Mouse (Mus musculus) hindbrain, embryonic 16.5 days (tissue): ENCODE data around the gene Slc16a10. TPM values are rescaled to one million over a fixed set of nuclear protein-coding genes. Genes with fewer than 3 reads are reported as not detected.
A peak's percentile ranks its signal among the peaks of the same experiment; 100 is the strongest.

Experiments used
- ATAC-seq: fragments of 200-750 bp; cut with Nextera tagmentation; 2 replicates; pipeline ENCODE4 v1.8.0; 2017; ENCODE audit warnings: moderate TSS enrichment, moderate library complexity
- H3K27ac ChIP-seq: fragments of 300-500 bp; sonication (generic); 2 replicates; pipeline ENCODE4 v1.5.1; 2014; ENCODE audit warnings: low read depth, mild to moderate bottlenecking, control low read depth, low read length, moderate library complexity
- H3K27me3 ChIP-seq: fragments of 300-500 bp; sonication (generic); replicated peaks from 2 replicates; pipeline ENCODE4 v1.6.1; 2014; ENCODE audit warnings: low read length; ENCODE audit not compliant: control insufficient read depth, insufficient read depth
- H3K36me3 ChIP-seq: fragments of 300-500 bp; sonication (generic); 2 replicates; pipeline ENCODE4 v1.6.1; 2014; ENCODE audit warnings: mild to moderate bottlenecking, low read length, moderate library complexity, mixed read lengths; ENCODE audit not compliant: control insufficient read depth, insufficient read depth
- H3K4me1 ChIP-seq: fragments of 300-500 bp; sonication (generic); 2 replicates; pipeline ENCODE4 v1.6.1; 2014; ENCODE audit warnings: low read depth, low read length; ENCODE audit not compliant: control insufficient read depth, insufficient read depth
- H3K4me2 ChIP-seq: fragments of 300-500 bp; sonication (generic); 2 replicates; pipeline ENCODE4 v1.6.1; 2014; ENCODE audit warnings: mild to moderate bottlenecking, low read length, control low read depth, moderate library complexity
- H3K4me3 ChIP-seq: fragments of 300-500 bp; sonication (generic); 2 replicates; pipeline ENCODE4 v1.5.1; 2014; ENCODE audit warnings: mild to moderate bottlenecking, low read length, control low read depth, moderate library complexity
- H3K9ac ChIP-seq: fragments of 300-500 bp; sonication (generic); 2 replicates; pipeline ENCODE4 v1.6.1; 2014; ENCODE audit warnings: low read depth, mild to moderate bottlenecking, control low read depth, low read length, moderate library complexity
- H3K9me3 ChIP-seq: fragments of 300-500 bp; sonication (generic); 2 replicates; pipeline ENCODE4 v1.6.1; 2014; ENCODE audit warnings: mild to moderate bottlenecking, low read length, moderate library complexity; ENCODE audit not compliant: control insufficient read depth
- WGBS: fragments of 180-500 bp; shearing (Covaris S2); extraction: QIAGEN DNeasy Blood & Tissue Kit; methylation state at CpG from one replicate; pipeline ENCODE4 v1.1.7; 2014; 5-methylcytosine and 5-hydroxymethylcytosine counted together
- polyA plus RNA-seq: library from polyadenylated mRNA; unstranded; fragments of >200 nt; fragmentation: Nextera tagmentation; extraction: Ambion mirVana; gene quantifications from 2 replicates; pipeline ENCODE4 v1.2.1, GENCODE M21; 2015

Gene Slc16a10
- polyA plus RNA-seq, 1 experiment from 2014 or later, result 6.1 TPM

- no peak overlapping the region for H3K4me2 ChIP-seq
- no peak overlapping the region for H3K4me3 ChIP-seq
- H3K27me3 ChIP-seq, result no peaks in the 10 kb centered on the region
- no peak overlapping the region for H3K27ac ChIP-seq
- ATAC-seq, result no peak
- H3K36me3 ChIP-seq, result no peaks in the 10 kb centered on the region
- H3K9me3 ChIP-seq, result no peaks in the 10 kb centered on the region
- 0 out of 2 replicates have a peak, but pooled peaks cover 2% of the 10 kb centered on the region for H3K4me1 ChIP-seq
- H3K9ac ChIP-seq, result no peak overlapping the region
- 70% methylated on average over 6 of the region's 6 CpGs for WGBS
These were observed 83.8 kb downstream of the Slc16a10 start for GRCm38 (mm10) chr10:40058062-40058785.

GRCm38 (mm10) chr10:40057615-40058014 lies 84.4 kb downstream of the Slc16a10 start:
- H3K9me3 ChIP-seq, result no peaks in the 10 kb centered on the region
- no peaks in the 10 kb centered on the region for H3K36me3 ChIP-seq
- H3K4me1 ChIP-seq, result 0 out of 2 replicates have a peak, but pooled peaks cover 2% of the 10 kb centered on the region
- H3K9ac ChIP-seq, result no peak overlapping the region
- no peaks in the 10 kb centered on the region for H3K27me3 ChIP-seq
- 44% methylated on average over 2 of the region's 2 CpGs for WGBS
- H3K4me2 ChIP-seq, result no peak overlapping the region
- no peak overlapping the region for H3K4me3 ChIP-seq
- H3K27ac ChIP-seq, result no peak overlapping the region
- no peak for ATAC-seq

GRCm38 (mm10) chr10:40054455-40054854 lies 87.6 kb downstream of the Slc16a10 start:
- Histone ChIP-seq H3K4me3 (no peak overlapping the region), H3K27me3 (no peaks in the 10 kb centered on the region), H3K4me1 (0 out of 2 replicates have a peak, but pooled peaks cover 2% of the 10 kb centered on the region), H3K27ac (no peak overlapping the region), H3K9me3 (no peaks in the 10 kb centered on the region), H3K36me3 (no peaks in the 10 kb centered on the region), H3K4me2 (no peak overlapping the region), H3K9ac (no peak overlapping the region)
- 92% methylated on average over 8 of the region's 8 CpGs for WGBS
- no peak for ATAC-seq

DNA sequence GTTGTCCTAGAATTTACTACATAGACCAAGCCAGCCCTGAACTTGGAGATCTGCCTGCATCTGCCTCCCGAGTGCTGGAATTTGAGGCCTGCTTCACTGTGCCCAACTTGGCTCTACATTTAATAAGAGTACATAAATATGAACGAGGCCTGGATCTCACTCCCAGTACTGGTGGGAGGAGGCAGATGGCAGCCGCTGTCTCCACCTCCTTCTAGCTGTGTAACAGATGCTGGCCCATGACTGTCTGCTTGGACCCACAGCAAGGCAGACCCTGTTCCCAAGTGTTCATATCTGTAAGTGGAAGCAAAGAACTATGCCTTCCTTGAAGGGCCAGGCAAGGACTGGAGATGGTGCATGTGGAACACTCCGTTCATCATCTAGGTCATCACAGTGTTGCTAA lies 88.2 kb downstream of the Slc16a10 start:
- 89% methylated on average over 4 of the region's 4 CpGs for WGBS
- Histone ChIP-seq H3K4me2 (no peak overlapping the region), H3K27ac (no peak overlapping the region), H3K36me3 (no peaks in the 10 kb centered on the region), H3K27me3 (no peaks in the 10 kb centered on the region), H3K9ac (no peak overlapping the region), H3K9me3 (no peaks in the 10 kb centered on the region), H3K4me3 (no peak overlapping the region), H3K4me1 (no peaks in the 10 kb centered on the region)
- no peak for ATAC-seq

GRCm38 (mm10) chr10:40053257-40053895 lies 88.7 kb downstream of the Slc16a10 start:
- Histone ChIP-seq H3K9me3 (no peaks in the 10 kb centered on the region), H3K9ac (no peak overlapping the region), H3K27me3 (no peaks in the 10 kb centered on the region), H3K4me1 (no peaks in the 10 kb centered on the region), H3K4me3 (no peak overlapping the region), H3K36me3 (no peaks in the 10 kb centered on the region), H3K27ac (no peak overlapping the region), H3K4me2 (no peak overlapping the region)
- ATAC-seq, result peak; percentile 60; the same call in 1 of the 2 replicates
- WGBS, result 63% methylated on average over 3 of the region's 3 CpGs

DNA sequence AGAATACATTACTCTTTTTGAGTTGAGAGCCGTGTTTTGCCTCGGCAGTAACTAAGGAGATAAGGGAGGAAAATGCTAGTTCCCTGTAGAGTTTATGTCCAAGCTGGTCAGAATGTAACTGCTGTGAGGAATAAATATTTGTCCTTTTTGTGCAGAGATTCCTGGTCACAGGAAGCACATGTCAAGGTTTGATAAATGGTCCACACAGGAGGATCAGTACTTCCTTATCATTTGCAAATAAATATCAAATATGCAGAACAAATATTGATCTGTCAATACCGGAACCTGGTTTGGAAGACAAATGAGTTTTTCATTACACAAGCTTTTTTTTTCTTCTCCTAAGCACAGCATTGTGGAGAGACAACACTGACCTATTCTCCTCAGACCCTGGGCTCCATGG lies 90.1 kb downstream of the Slc16a10 start:
- Histone ChIP-seq H3K9me3 (no peaks in the 10 kb centered on the region), H3K27ac (no peak overlapping the region), H3K9ac (no peak overlapping the region), H3K4me1 (no peaks in the 10 kb centered on the region), H3K27me3 (no peaks in the 10 kb centered on the region), H3K36me3 (no peaks in the 10 kb centered on the region), H3K4me3 (no peak overlapping the region), H3K4me2 (no peak overlapping the region)
- WGBS, result 81% methylated on average over 3 of the region's 3 CpGs
- no peak for ATAC-seq

GRCm38 (mm10) chr10:40050763-40051162 lies 91.3 kb downstream of the Slc16a10 start:
- no peak for ATAC-seq
- Histone ChIP-seq H3K4me2 (no peak overlapping the region), H3K36me3 (no peaks in the 10 kb centered on the region), H3K9ac (no peak overlapping the region), H3K4me1 (no peaks in the 10 kb centered on the region), H3K27me3 (no peaks in the 10 kb centered on the region), H3K4me3 (no peak overlapping the region), H3K9me3 (no peaks in the 10 kb centered on the region), H3K27ac (no peak overlapping the region)
- WGBS, result 88% methylated on average over 2 of the region's 2 CpGs

- no peak for ATAC-seq
- Histone ChIP-seq H3K4me1 (no peaks in the 10 kb centered on the region), H3K9me3 (no peaks in the 10 kb centered on the region), H3K27ac (no peak overlapping the region), H3K4me2 (no peak overlapping the region), H3K9ac (no peak overlapping the region), H3K36me3 (no peaks in the 10 kb centered on the region), H3K4me3 (no peak overlapping the region), H3K27me3 (no peaks in the 10 kb centered on the region)
- WGBS, result 24% methylated on average over 4 of the region's 4 CpGs
These were observed 100.7 kb downstream of the Slc16a10 start for GRCm38 (mm10) chr10:40041339-40041738.

GRCm38 (mm10) chr10:40036686-40037560 lies 105.1 kb downstream of the Slc16a10 start:
- Histone ChIP-seq H3K9ac (peak overlapping the region; percentile 18; the same call in 1 of the 2 replicates), H3K9me3 (no peaks in the 10 kb centered on the region), H3K4me1 (no peaks in the 10 kb centered on the region), H3K4me3 (no peak overlapping the region), H3K27me3 (no peaks in the 10 kb centered on the region), H3K4me2 (peak overlapping the region; percentile 30), H3K27ac (0 out of 2 replicates have a peak overlapping the region, but pooled peaks have one; percentile 40), H3K36me3 (no peaks in the 10 kb centered on the region)
- peak; percentile 80 for ATAC-seq
- WGBS, result 63% methylated on average over 24 of the region's 24 CpGs
